Mouse (Mus musculus) liver, adult 2 months (tissue): ENCODE data around the gene Prtn3. TPM values are rescaled to one million over a fixed set of nuclear protein-coding genes. Genes with fewer than 3 reads are reported as not detected.

Source experiments
- DNase-seq: peaks from one replicate; pipeline ENCODE4 v3.0.0-alpha.2; 2011; ENCODE audit warnings: low read depth, low spot score; ENCODE audit errors: extremely low read depth
- H3K27ac ChIP-seq: fragments of 200-500 bp; replicated peaks from 2 replicates; pipeline ENCODE4 v1.5.1; 2012; ENCODE audit warnings: low read depth, mild to moderate bottlenecking, control low read depth, inconsistent platforms, low read length; ENCODE audit not compliant: insufficient read depth
- H3K27me3 ChIP-seq: fragments of 200-500 bp; 2 replicates; pipeline ENCODE4 v1.6.1; 2012; ENCODE audit warnings: mild to moderate bottlenecking, moderate library complexity, low read length, inconsistent platforms; ENCODE audit not compliant: control insufficient read depth, insufficient read depth
- H3K36me3 ChIP-seq: fragments of 200-500 bp; 2 replicates; pipeline ENCODE4 v1.6.1; 2012; ENCODE audit warnings: low read length, inconsistent platforms; ENCODE audit not compliant: control insufficient read depth, insufficient read depth
- H3K4me1 ChIP-seq: fragments of 200-500 bp; 2 replicates; pipeline ENCODE4 v1.6.1; 2011; ENCODE audit warnings: low read length; ENCODE audit not compliant: control insufficient read depth, insufficient read depth
- H3K4me3 ChIP-seq: fragments of 200-500 bp; 2 replicates; pipeline ENCODE4 v1.5.1; 2011; ENCODE audit warnings: low read depth, mild to moderate bottlenecking, control low read depth, low read length, moderate library complexity; ENCODE audit not compliant: insufficient read depth
- H3K79me2 ChIP-seq: fragments of 200-500 bp; 2 replicates; pipeline ENCODE4 v1.6.1; 2012; ENCODE audit warnings: inconsistent platforms, mild to moderate bottlenecking, low read length, moderate library complexity; ENCODE audit not compliant: control insufficient read depth, insufficient read depth
- H3K9ac ChIP-seq: fragments of 200-500 bp; 2 replicates; pipeline ENCODE4 v1.6.1; 2012; ENCODE audit warnings: low read depth, mild to moderate bottlenecking, control low read depth, inconsistent platforms, low read length
- CTCF ChIP-seq: fragments of 200-500 bp; IDR thresholded peaks from 2 replicates; pipeline ENCODE4 v1.5.1; 2011; ENCODE audit warnings: low read depth, low read length, control low read depth
- POLR2A ChIP-seq: fragments of 200-500 bp; IDR thresholded peaks from 2 replicates; pipeline ENCODE4 v1.6.1; 2011; ENCODE audit warnings: low read length, control low read depth; ENCODE audit not compliant: insufficient read depth; ENCODE audit errors: extremely low read depth
- WGBS: fragments of 180-500 bp; shearing (Covaris S2); methylation state at CpG from one replicate; pipeline ENCODE4 v1.1.7; 2018; 5-methylcytosine and 5-hydroxymethylcytosine counted together
- polyA plus RNA-seq: library from polyadenylated mRNA; depleted of rRNA; stranded (reverse); fragments of >200 nt; gene quantifications from 2 replicates; pipeline ENCODE4 v1.2.3, GENCODE M21; 2012
- total RNA-seq: library from RNA; depleted of rRNA; stranded (reverse); fragments of >200 nt; gene quantifications from 2 replicates; pipeline ENCODE4 v1.2.3, GENCODE M21; 2014

Gene Prtn3
- total and polyA plus RNA-seq, 2 experiments, result 1.1 TPM; not detected in 1

- WGBS, result 23% methylated on average over 34 of the region's 34 CpGs
- no peak for TF ChIP-seq POLR2A
- TF ChIP-seq CTCF, result no peak
- Histone ChIP-seq H3K27ac (no peak overlapping the region), H3K79me2 (peaks cover under 1% of the 10 kb centered on the region; the same call in 1 of the 2 replicates), H3K4me3 (no peak overlapping the region), H3K9ac (no peak overlapping the region), H3K36me3 (no peaks in the 10 kb centered on the region), H3K4me1 (peaks cover 5% of the 10 kb centered on the region), H3K27me3 (peaks cover 12% of the 10 kb centered on the region)
- no peak for DNase-seq
These were observed 47.3 kb downstream of the Prtn3 start for GRCm38 (mm10) chr10:79921572-79921971.

- Histone ChIP-seq H3K27ac (no peak overlapping the region), H3K36me3 (no peaks in the 10 kb centered on the region), H3K9ac (no peak overlapping the region), H3K27me3 (peaks cover 10% of the 10 kb centered on the region), H3K79me2 (no peaks in the 10 kb centered on the region), H3K4me3 (no peak overlapping the region), H3K4me1 (peaks cover 8% of the 10 kb centered on the region)
- peak; percentile 54 for DNase-seq
- no peak for TF ChIP-seq POLR2A
- peak; percentile 100 for TF ChIP-seq CTCF
- 13% methylated on average over 29 of the region's 29 CpGs for WGBS
These were observed 50.9 kb downstream of the Prtn3 start for GRCm38 (mm10) chr10:79924998-79925784.

GRCm38 (mm10) chr10:79925785-79926490 lies 51.7 kb downstream of the Prtn3 start:
- H3K27ac ChIP-seq, result no peak overlapping the region
- peaks cover 8% of the 10 kb centered on the region for H3K4me1 ChIP-seq
- H3K9ac ChIP-seq, result peak overlapping the region; percentile 75
- H3K4me3 ChIP-seq, result peak overlapping the region; percentile 88
- peaks cover 3% of the 10 kb centered on the region for H3K27me3 ChIP-seq
- no peak for DNase-seq
- H3K36me3 ChIP-seq, result no peaks in the 10 kb centered on the region
- WGBS, result 31% methylated on average over 14 of the region's 15 CpGs
- no peak for TF ChIP-seq CTCF
- TF ChIP-seq POLR2A, result no peak
- H3K79me2 ChIP-seq, result no peaks in the 10 kb centered on the region

- peak; percentile 60 for DNase-seq
- H3K4me1 ChIP-seq, result peaks cover 8% of the 10 kb centered on the region
- TF ChIP-seq POLR2A (no peak), CTCF (no peak)
These were observed 52.4 kb downstream of the Prtn3 start, which contains the start of gene Arid3a for GRCm38 (mm10) chr10:79926491-79927323. TSS of gene Arid3a (plus strand) at chr10:79927043.

GRCm38 (mm10) chr10:79927324-79928029 lies 53.2 kb downstream of the Prtn3 start:
- Histone ChIP-seq H3K9ac (peak overlapping the region; percentile 87), H3K4me3 (peak overlapping the region; percentile 88), H3K79me2 (no peaks in the 10 kb centered on the region), H3K4me1 (peaks cover 8% of the 10 kb centered on the region), H3K27ac (peak overlapping the region; percentile 31), H3K27me3 (no peaks in the 10 kb centered on the region), H3K36me3 (no peaks in the 10 kb centered on the region)
- TF ChIP-seq POLR2A, result no peak
- peak; percentile 11; the same call in 1 of the 2 replicates for TF ChIP-seq CTCF
- under 1% methylated on average over 54 of the region's 54 CpGs for WGBS
- DNase-seq, result no peak

More at GRCm38 (mm10) chr10:79926491-79927323, 52.4 kb downstream of the Prtn3 start, which contains the start of gene Arid3a:
- H3K27me3 ChIP-seq, result no peaks in the 10 kb centered on the region; the same call in 1 of the 2 replicates
- WGBS, result under 1% methylated on average over 63 of the region's 63 CpGs
- H3K9ac ChIP-seq, result peak within 1 kb of the TSS; percentile 87
- H3K36me3 ChIP-seq, result no peaks in the 10 kb centered on the region
- H3K27ac ChIP-seq, result peak within 1 kb of the TSS; percentile 66
- peak within 1 kb of the TSS; percentile 88 for H3K4me3 ChIP-seq
- H3K79me2 ChIP-seq, result no peaks in the 10 kb centered on the region
